Mouse (Mus musculus) liver, adult 2 months (tissue): Measurements from ENCODE around the gene Ttc29. TPM values are rescaled to one million over a fixed set of nuclear protein-coding genes. Genes with fewer than 3 reads are reported as not detected.

Source experiments
- DNase-seq: peaks from one replicate; pipeline ENCODE4 v3.0.0-alpha.2; 2011; ENCODE audit warnings: low read depth, low spot score; ENCODE audit errors: extremely low read depth
- H3K27ac ChIP-seq: fragments of 200-500 bp; replicated peaks from 2 replicates; pipeline ENCODE4 v1.5.1; 2012; ENCODE audit warnings: low read depth, mild to moderate bottlenecking, control low read depth, inconsistent platforms, low read length; ENCODE audit not compliant: insufficient read depth
- H3K27me3 ChIP-seq: fragments of 200-500 bp; 2 replicates; pipeline ENCODE4 v1.6.1; 2012; ENCODE audit warnings: mild to moderate bottlenecking, moderate library complexity, low read length, inconsistent platforms; ENCODE audit not compliant: control insufficient read depth, insufficient read depth
- H3K36me3 ChIP-seq: fragments of 200-500 bp; 2 replicates; pipeline ENCODE4 v1.6.1; 2012; ENCODE audit warnings: low read length, inconsistent platforms; ENCODE audit not compliant: control insufficient read depth, insufficient read depth
- H3K4me1 ChIP-seq: fragments of 200-500 bp; 2 replicates; pipeline ENCODE4 v1.6.1; 2011; ENCODE audit warnings: low read length; ENCODE audit not compliant: control insufficient read depth, insufficient read depth
- H3K4me3 ChIP-seq: fragments of 200-500 bp; 2 replicates; pipeline ENCODE4 v1.5.1; 2011; ENCODE audit warnings: low read depth, mild to moderate bottlenecking, control low read depth, low read length, moderate library complexity; ENCODE audit not compliant: insufficient read depth
- H3K79me2 ChIP-seq: fragments of 200-500 bp; 2 replicates; pipeline ENCODE4 v1.6.1; 2012; ENCODE audit warnings: inconsistent platforms, mild to moderate bottlenecking, low read length, moderate library complexity; ENCODE audit not compliant: control insufficient read depth, insufficient read depth
- H3K9ac ChIP-seq: fragments of 200-500 bp; 2 replicates; pipeline ENCODE4 v1.6.1; 2012; ENCODE audit warnings: low read depth, mild to moderate bottlenecking, control low read depth, inconsistent platforms, low read length
- CTCF ChIP-seq: fragments of 200-500 bp; IDR thresholded peaks from 2 replicates; pipeline ENCODE4 v1.5.1; 2011; ENCODE audit warnings: low read depth, low read length, control low read depth
- POLR2A ChIP-seq: fragments of 200-500 bp; IDR thresholded peaks from 2 replicates; pipeline ENCODE4 v1.6.1; 2011; ENCODE audit warnings: low read length, control low read depth; ENCODE audit not compliant: insufficient read depth; ENCODE audit errors: extremely low read depth
- WGBS: fragments of 180-500 bp; shearing (Covaris S2); methylation state at CpG from one replicate; pipeline ENCODE4 v1.1.7; 2018; 5-methylcytosine and 5-hydroxymethylcytosine counted together
- polyA plus RNA-seq: library from polyadenylated mRNA; depleted of rRNA; stranded (reverse); fragments of >200 nt; gene quantifications from 2 replicates; pipeline ENCODE4 v1.2.3, GENCODE M21; 2012; rRNA removed
- total RNA-seq: library from RNA; depleted of rRNA; stranded (reverse); fragments of >200 nt; gene quantifications from 2 replicates; pipeline ENCODE4 v1.2.3, GENCODE M21; 2014; rRNA removed

Ttc29 gene
- not detected in 2 replicates for total RNA-seq
- not detected in 2 replicates for polyA plus RNA-seq

DNA sequence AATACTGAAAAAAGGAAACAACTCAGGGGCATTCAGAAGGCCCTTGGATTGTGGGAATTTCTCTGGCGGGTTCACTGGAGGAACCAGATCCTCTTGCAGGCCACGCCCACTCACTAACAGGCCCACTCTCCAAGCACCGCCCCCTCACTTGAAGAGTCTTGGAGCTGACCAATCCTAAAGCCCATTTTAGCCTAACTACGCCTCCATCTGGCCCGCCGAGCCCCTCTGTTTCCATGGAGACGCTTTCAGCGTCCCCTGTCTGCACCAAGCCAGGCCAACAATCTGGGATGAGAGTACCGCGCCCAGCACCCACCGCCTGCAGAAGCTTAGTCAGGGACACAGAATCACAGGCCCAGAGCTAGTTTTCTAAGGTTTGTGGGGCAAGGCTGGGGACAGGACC lies at the start of gene Ttc29:
TSS of gene Ttc29 (plus strand) at position 224 of the 400 bp plus-strand sequence.
- Histone ChIP-seq H3K36me3 (no peaks in the 10 kb centered on the region), H3K4me3 (no peak within 1 kb of the TSS), H3K9ac (no peak within 1 kb of the TSS), H3K79me2 (no peaks in the 10 kb centered on the region), H3K27ac (no peak within 1 kb of the TSS), H3K4me1 (no peaks in the 10 kb centered on the region), H3K27me3 (no peaks in the 10 kb centered on the region)
- no peak for TF ChIP-seq CTCF
- TF ChIP-seq POLR2A: no peak
- 7% methylated on average over 11 of the region's 11 CpGs for WGBS
- DNase-seq: no peak

DNA sequence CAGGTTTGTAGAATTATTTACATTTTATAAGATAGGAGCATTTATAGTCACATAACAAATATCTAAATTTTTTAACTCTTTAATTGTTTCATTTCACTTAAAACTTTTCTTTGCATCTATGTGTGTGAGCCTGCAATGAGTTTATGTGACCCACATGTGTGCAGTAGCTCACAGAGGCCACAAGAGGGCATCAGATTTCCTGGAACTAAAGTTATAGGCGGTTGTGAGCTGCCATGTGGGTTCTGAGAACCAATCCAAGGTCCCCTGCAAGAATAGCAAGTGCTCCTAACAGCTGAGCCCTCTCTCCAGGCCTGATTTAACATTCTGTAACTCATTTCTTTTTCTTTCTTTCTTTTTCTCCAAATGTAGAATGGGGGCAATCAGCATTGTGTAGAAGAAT lies 41.7 kb upstream of the Ttc29 start:
- Histone ChIP-seq H3K9ac (no peak overlapping the region), H3K4me1 (no peaks in the 10 kb centered on the region), H3K27me3 (no peaks in the 10 kb centered on the region), H3K4me3 (no peak overlapping the region), H3K79me2 (no peaks in the 10 kb centered on the region), H3K36me3 (no peaks in the 10 kb centered on the region), H3K27ac (no peak overlapping the region)
- TF ChIP-seq CTCF: no peak
- no peak for TF ChIP-seq POLR2A
- WGBS: 74% methylated on average over 1 of the region's 1 CpGs
- no peak for DNase-seq

DNA sequence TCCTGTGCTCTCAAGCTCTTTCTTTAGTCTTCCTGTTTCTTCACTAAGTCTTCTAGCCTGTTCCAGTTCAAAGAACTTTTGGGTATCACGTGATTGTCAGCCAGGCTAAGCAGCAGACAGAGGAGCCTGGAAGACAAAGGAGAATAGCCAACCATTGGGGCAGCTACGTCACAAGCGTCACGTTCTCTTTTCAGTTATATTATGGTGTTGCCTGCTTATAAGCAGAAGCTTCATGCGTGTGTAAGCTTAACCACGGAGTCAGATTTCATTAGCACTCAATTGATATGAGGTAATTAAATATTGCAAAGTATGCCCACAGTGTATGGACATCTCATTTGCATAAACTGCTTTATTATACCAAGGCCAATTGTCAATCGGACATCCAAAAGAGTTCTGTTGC lies 30.4 kb upstream of the Ttc29 start:
- Histone ChIP-seq H3K27me3 (no peaks in the 10 kb centered on the region), H3K36me3 (no peaks in the 10 kb centered on the region), H3K4me3 (no peak overlapping the region), H3K4me1 (no peaks in the 10 kb centered on the region), H3K27ac (no peak overlapping the region), H3K9ac (no peak overlapping the region), H3K79me2 (no peaks in the 10 kb centered on the region)
- TF ChIP-seq POLR2A (no peak), CTCF (no peak)
- WGBS: 89% methylated on average over 7 of the region's 7 CpGs
- DNase-seq: no peak

DNA sequence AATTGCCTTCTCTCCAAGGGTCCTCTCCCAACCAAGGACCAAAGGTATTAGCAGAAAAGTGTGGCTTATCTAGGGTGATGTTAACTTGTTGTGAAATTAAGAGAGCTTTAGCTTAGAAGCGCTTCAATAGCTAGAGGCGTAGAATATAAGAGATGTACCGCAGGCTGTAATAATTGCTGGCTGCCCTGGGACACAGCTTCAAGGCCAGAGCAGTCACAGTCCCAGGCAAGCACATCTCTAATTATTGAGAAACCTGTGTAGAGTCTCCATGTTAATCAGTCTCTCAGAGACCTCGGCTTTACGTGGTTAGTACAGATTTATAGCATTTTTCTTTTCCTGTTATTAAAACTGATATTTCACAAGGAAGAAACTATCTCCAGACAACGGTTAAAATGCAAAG lies 29.7 kb upstream of the Ttc29 start:
- TF ChIP-seq POLR2A (no peak), CTCF (no peak)
- Histone ChIP-seq H3K27me3 (no peaks in the 10 kb centered on the region), H3K4me3 (no peak overlapping the region), H3K36me3 (no peaks in the 10 kb centered on the region), H3K79me2 (no peaks in the 10 kb centered on the region), H3K27ac (no peak overlapping the region), H3K4me1 (no peaks in the 10 kb centered on the region), H3K9ac (no peak overlapping the region)
- DNase-seq: no peak
- whole genome bisulfite sequencing: 89% methylated on average over 6 of the region's 6 CpGs

DNA sequence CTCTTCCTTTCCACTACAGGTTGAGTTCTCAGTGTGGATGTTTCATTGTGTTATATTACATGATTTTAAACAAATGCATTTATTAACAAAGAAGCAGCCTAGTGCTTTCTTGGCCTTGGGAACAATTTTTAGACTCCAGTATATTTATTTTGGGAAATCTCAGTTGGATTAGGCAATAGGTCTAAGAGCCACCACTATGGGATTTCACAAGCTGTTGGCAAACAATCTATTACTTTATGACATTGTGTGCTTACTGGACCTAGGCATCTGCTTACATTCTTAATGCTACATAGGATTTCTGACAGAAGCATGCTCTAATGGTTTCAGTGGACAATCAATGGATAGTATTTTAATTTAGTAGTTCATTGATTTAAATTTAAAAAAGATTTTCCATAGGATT lies 26.0 kb upstream of the Ttc29 start:
- Histone ChIP-seq H3K79me2 (no peaks in the 10 kb centered on the region), H3K4me3 (no peak overlapping the region), H3K27me3 (no peaks in the 10 kb centered on the region), H3K9ac (no peak overlapping the region), H3K36me3 (no peaks in the 10 kb centered on the region), H3K27ac (no peak overlapping the region), H3K4me1 (no peaks in the 10 kb centered on the region)
- TF ChIP-seq CTCF (no peak), POLR2A (no peak)
- peak; percentile 22 for DNase-seq

- no peak for TF ChIP-seq POLR2A
- TF ChIP-seq CTCF: no peak
- peak; percentile 4 for DNase-seq
- Histone ChIP-seq H3K27ac (no peak overlapping the region), H3K79me2 (no peaks in the 10 kb centered on the region), H3K4me1 (no peaks in the 10 kb centered on the region), H3K4me3 (no peak overlapping the region), H3K27me3 (no peaks in the 10 kb centered on the region; the same call in 1 of the 2 replicates), H3K9ac (no peak overlapping the region), H3K36me3 (no peaks in the 10 kb centered on the region)
- WGBS: 31% methylated on average over 5 of the region's 5 CpGs
These were observed 8.9 kb upstream of the Ttc29 start for GRCm38 (mm10) chr8:78204229-78204628.
